Mouse (Mus musculus) liver, embryonic 12.5 days (tissue): ENCODE data around the gene Tnfaip3. TPM values are rescaled to one million over a fixed set of nuclear protein-coding genes. Genes with fewer than 3 reads are reported as not detected.

Experiments used
- ATAC-seq: fragments of 200-750 bp; cut with Nextera tagmentation; 2 replicates; pipeline ENCODE4 v1.8.0; 2017; ENCODE audit warnings: moderate number of reproducible peaks, mild to moderate bottlenecking, moderate library complexity
- H3K27ac ChIP-seq: fragments of 300-500 bp; sonication (generic); 2 replicates; pipeline ENCODE4 v1.5.1; 2016; ENCODE audit warnings: mild to moderate bottlenecking
- H3K27me3 ChIP-seq: fragments of 300-500 bp; sonication (generic); replicated peaks from 2 replicates; pipeline ENCODE4 v1.6.1; 2016; ENCODE audit warnings: mild to moderate bottlenecking, moderate library complexity
- H3K36me3 ChIP-seq: fragments of 300-500 bp; sonication (generic); 2 replicates; pipeline ENCODE4 v1.6.1; 2016; ENCODE audit warnings: mild to moderate bottlenecking, moderate library complexity
- H3K4me1 ChIP-seq: fragments of 300-500 bp; sonication (generic); 2 replicates; pipeline ENCODE4 v1.6.1; 2016
- H3K4me2 ChIP-seq: fragments of 300-500 bp; sonication (generic); 2 replicates; pipeline ENCODE4 v1.6.1; 2016; ENCODE audit warnings: mild to moderate bottlenecking, moderate library complexity
- H3K4me3 ChIP-seq: fragments of 300-500 bp; sonication (generic); 2 replicates; pipeline ENCODE4 v1.5.1; 2016; ENCODE audit warnings: mild to moderate bottlenecking, moderate library complexity
- H3K9ac ChIP-seq: fragments of 300-500 bp; sonication (generic); 2 replicates; pipeline ENCODE4 v1.6.1; 2016; ENCODE audit warnings: mild to moderate bottlenecking, moderate library complexity
- H3K9me3 ChIP-seq: fragments of 300-500 bp; sonication (generic); replicated peaks from 2 replicates; pipeline ENCODE4 v1.6.1; 2016; ENCODE audit warnings: mild to moderate bottlenecking, moderate library complexity
- WGBS: fragments of 180-500 bp; shearing (Covaris S2); methylation state at CpG from one replicate; pipeline ENCODE4 v1.1.7; 2016; ENCODE audit not compliant: insufficient replicate concordance; 5-methylcytosine and 5-hydroxymethylcytosine counted together
- polyA plus RNA-seq: library from polyadenylated mRNA; unstranded; fragments of >200 nt; fragmentation: Nextera tagmentation; extraction: Ambion mirVana; gene quantifications from 2 replicates; pipeline ENCODE4 v1.2.1, GENCODE M21; 2016

Tnfaip3 gene
- polyA plus RNA-seq, 1 experiment from 2014 or later, result 0.80 TPM

GRCm38 (mm10) chr10:19040147-19040546, 24.7 kb upstream of the Tnfaip3 start:
- WGBS, result 73% methylated on average over 2 of the region's 2 CpGs
- no peak overlapping the region for H3K9ac ChIP-seq
- ATAC-seq, result no peak
- no peaks in the 10 kb centered on the region for H3K9me3 ChIP-seq
- H3K4me3 ChIP-seq, result no peak overlapping the region
- no peaks in the 10 kb centered on the region for H3K4me1 ChIP-seq
- H3K27me3 ChIP-seq, result no peaks in the 10 kb centered on the region
- H3K27ac ChIP-seq, result no peak overlapping the region
- no peaks in the 10 kb centered on the region for H3K36me3 ChIP-seq
- H3K4me2 ChIP-seq, result no peak overlapping the region

- Histone ChIP-seq H3K4me3 (no peak overlapping the region), H3K27ac (no peak overlapping the region), H3K4me1 (no peaks in the 10 kb centered on the region), H3K9me3 (no peaks in the 10 kb centered on the region), H3K4me2 (no peak overlapping the region), H3K27me3 (no peaks in the 10 kb centered on the region), H3K36me3 (no peaks in the 10 kb centered on the region), H3K9ac (no peak overlapping the region)
- ATAC-seq, result no peak
- WGBS, result 74% methylated on average over 3 of the region's 3 CpGs
These were observed 19.3 kb upstream of the Tnfaip3 start for GRCm38 (mm10) chr10:19034764-19035163.

- WGBS, result 58% methylated on average over 1 of the region's 1 CpGs
- Histone ChIP-seq H3K4me1 (no peaks in the 10 kb centered on the region), H3K9me3 (no peaks in the 10 kb centered on the region), H3K36me3 (no peaks in the 10 kb centered on the region), H3K4me3 (no peak overlapping the region), H3K9ac (no peak overlapping the region), H3K27me3 (no peaks in the 10 kb centered on the region), H3K4me2 (no peak overlapping the region), H3K27ac (no peak overlapping the region)
- ATAC-seq, result no peak
These were observed 18.2 kb upstream of the Tnfaip3 start for GRCm38 (mm10) chr10:19033696-19034095.

GRCm38 (mm10) chr10:19031875-19032274, 16.4 kb upstream of the Tnfaip3 start:
- no peak overlapping the region for H3K9ac ChIP-seq
- no peaks in the 10 kb centered on the region for H3K27me3 ChIP-seq
- H3K27ac ChIP-seq, result no peak overlapping the region
- H3K9me3 ChIP-seq, result no peaks in the 10 kb centered on the region
- no peaks in the 10 kb centered on the region for H3K36me3 ChIP-seq
- no peak overlapping the region for H3K4me2 ChIP-seq
- no peaks in the 10 kb centered on the region for H3K4me1 ChIP-seq
- H3K4me3 ChIP-seq, result no peak overlapping the region
- ATAC-seq, result no peak

- ATAC-seq, result no peak
- H3K9ac ChIP-seq, result no peak overlapping the region
- H3K4me1 ChIP-seq, result no peaks in the 10 kb centered on the region
- H3K4me3 ChIP-seq, result no peak overlapping the region
- H3K9me3 ChIP-seq, result no peaks in the 10 kb centered on the region
- H3K36me3 ChIP-seq, result no peaks in the 10 kb centered on the region
- WGBS, result 55% methylated on average over 2 of the region's 2 CpGs
- no peak overlapping the region for H3K27ac ChIP-seq
- no peak overlapping the region for H3K4me2 ChIP-seq
- no peaks in the 10 kb centered on the region for H3K27me3 ChIP-seq
These were observed 15.2 kb upstream of the Tnfaip3 start for GRCm38 (mm10) chr10:19030628-19031027.

- no peak for ATAC-seq
- 77% methylated on average over 5 of the region's 5 CpGs for whole genome bisulfite sequencing
- no peaks in the 10 kb centered on the region for H3K9me3 ChIP-seq
These were observed 11.3 kb upstream of the Tnfaip3 start for GRCm38 (mm10) chr10:19026710-19027109.

GRCm38 (mm10) chr10:19024353-19024752, 8.9 kb upstream of the Tnfaip3 start:
- Histone ChIP-seq H3K4me3 (no peak overlapping the region), H3K4me1 (no peaks in the 10 kb centered on the region), H3K9ac (no peak overlapping the region), H3K27me3 (no peaks in the 10 kb centered on the region), H3K9me3 (no peaks in the 10 kb centered on the region), H3K36me3 (no peaks in the 10 kb centered on the region), H3K4me2 (no peak overlapping the region), H3K27ac (no peak overlapping the region)
- 74% methylated on average over 5 of the region's 5 CpGs for WGBS
- ATAC-seq, result no peak

More at GRCm38 (mm10) chr10:19026710-19027109, 11.3 kb upstream of the Tnfaip3 start:
- H3K4me3 ChIP-seq, result no peak overlapping the region
- H3K27me3 ChIP-seq, result no peaks in the 10 kb centered on the region
- H3K9ac ChIP-seq, result no peak overlapping the region
- H3K4me1 ChIP-seq, result no peaks in the 10 kb centered on the region
- H3K27ac ChIP-seq, result no peak overlapping the region
- no peaks in the 10 kb centered on the region for H3K36me3 ChIP-seq
- no peak overlapping the region for H3K4me2 ChIP-seq

- Histone ChIP-seq H3K9ac (no peak overlapping the region), H3K4me2 (no peak overlapping the region), H3K9me3 (no peaks in the 10 kb centered on the region), H3K36me3 (no peaks in the 10 kb centered on the region), H3K4me1 (no peaks in the 10 kb centered on the region), H3K4me3 (no peak overlapping the region), H3K27me3 (no peaks in the 10 kb centered on the region), H3K27ac (no peak overlapping the region)
- ATAC-seq, result no peak
- WGBS, result 65% methylated on average over 5 of the region's 5 CpGs
These were observed 8.3 kb upstream of the Tnfaip3 start for GRCm38 (mm10) chr10:19023622-19024326.

- Histone ChIP-seq H3K27me3 (no peaks in the 10 kb centered on the region), H3K27ac (no peak overlapping the region), H3K4me1 (no peaks in the 10 kb centered on the region), H3K9me3 (no peaks in the 10 kb centered on the region), H3K9ac (no peak overlapping the region), H3K36me3 (no peaks in the 10 kb centered on the region), H3K4me3 (no peak overlapping the region), H3K4me2 (no peak overlapping the region)
- no peak for ATAC-seq
- WGBS, result 69% methylated on average over 1 of the region's 1 CpGs
These were observed 6.8 kb upstream of the Tnfaip3 start for GRCm38 (mm10) chr10:19022272-19022671.

GRCm38 (mm10) chr10:19016823-19017471, 1.5 kb upstream of the Tnfaip3 start:
- no peak overlapping the region for H3K27ac ChIP-seq
- no peak overlapping the region for H3K4me2 ChIP-seq
- no peak overlapping the region for H3K4me3 ChIP-seq
- no peak overlapping the region for H3K9ac ChIP-seq
- peaks cover 23% of the 10 kb centered on the region for H3K4me1 ChIP-seq
- WGBS, result 43% methylated on average over 4 of the region's 4 CpGs
- no peaks in the 10 kb centered on the region for H3K36me3 ChIP-seq
- no peaks in the 10 kb centered on the region for H3K9me3 ChIP-seq
- no peak for ATAC-seq
- H3K27me3 ChIP-seq, result no peaks in the 10 kb centered on the region; the same call in 1 of the 2 replicates

- H3K4me1 ChIP-seq, result peaks cover 23% of the 10 kb centered on the region
- peak; percentile 5 for ATAC-seq
- H3K27ac ChIP-seq, result peak overlapping the region; percentile 69
- 1% methylated on average over 42 of the region's 43 CpGs for WGBS
- peak overlapping the region; percentile 73 for H3K4me3 ChIP-seq
- no peaks in the 10 kb centered on the region for H3K36me3 ChIP-seq
- no peaks in the 10 kb centered on the region; the same call in 1 of the 2 replicates for H3K27me3 ChIP-seq
- H3K9ac ChIP-seq, result peak overlapping the region; percentile 77
- H3K4me2 ChIP-seq, result peak overlapping the region; percentile 98
- H3K9me3 ChIP-seq, result no peaks in the 10 kb centered on the region
These were observed 838 bp downstream of the Tnfaip3 start for GRCm38 (mm10) chr10:19014381-19015256.

- H3K9ac ChIP-seq, result no peak overlapping the region
- peaks cover 28% of the 10 kb centered on the region for H3K4me1 ChIP-seq
- no peak for ATAC-seq
- H3K36me3 ChIP-seq, result no peaks in the 10 kb centered on the region
- no peaks in the 10 kb centered on the region; the same call in 1 of the 2 replicates for H3K27me3 ChIP-seq
- H3K9me3 ChIP-seq, result no peaks in the 10 kb centered on the region
- no peak overlapping the region for H3K27ac ChIP-seq
- H3K4me3 ChIP-seq, result no peak overlapping the region
- H3K4me2 ChIP-seq, result no peak overlapping the region
- 51% methylated on average over 3 of the region's 3 CpGs for WGBS
These were observed 2.1 kb downstream of the Tnfaip3 start for GRCm38 (mm10) chr10:19013351-19013750.
